Mouse (Mus musculus): ENCODE measurements at regions not wholly inside any gene's neighbourhood (a gene's known extent, or its start where the extent isn't known, plus 50 kb on each side); places are given as distances from the start of the nearest gene placed in this dataset.

DNA sequence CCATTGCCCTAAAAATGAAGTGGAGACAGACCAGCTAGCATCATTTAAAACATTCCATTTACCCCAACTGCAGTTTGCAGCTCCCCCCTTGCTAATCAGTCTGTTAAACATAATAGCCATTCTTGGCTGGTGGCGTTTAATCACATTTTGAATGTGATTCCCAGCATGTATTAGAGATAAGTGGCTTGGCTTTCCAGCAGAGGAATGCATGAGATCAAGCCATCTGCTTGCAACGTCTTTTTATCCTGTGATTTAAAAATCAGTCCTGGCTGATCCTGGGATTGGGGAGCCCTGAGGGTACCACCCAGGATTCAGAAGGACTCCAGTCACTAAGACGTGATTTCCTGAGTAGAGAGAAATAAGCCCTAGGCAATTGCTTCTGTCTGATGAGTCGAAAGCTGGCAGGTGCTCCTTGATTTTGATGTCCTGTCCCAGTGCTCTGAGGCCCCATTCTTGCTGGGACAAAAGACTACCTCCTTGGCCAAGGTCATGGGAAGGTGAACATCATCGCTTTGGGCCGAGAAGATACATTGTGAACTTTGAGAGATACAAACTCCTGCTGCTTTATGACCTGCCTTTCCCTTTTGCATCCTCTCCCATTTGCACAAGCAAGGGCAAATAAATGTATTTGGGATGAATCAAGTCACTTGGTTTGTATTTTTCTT, 623.8 kb downstream of the Tmem132b start:
- 0 out of 2 replicates have a peak, but pooled peaks cover 6% of the 10 kb centered on the region for H3K4me1 ChIP-seq (replicated peaks; ENCODE audit: control insufficient read depth, insufficient read depth, low read length)
- ATAC-seq (ENCODE audit: low FRiP score) (no peak), DNase-seq (ENCODE audit: low spot score) (no peak)
- H3K4me2 ChIP-seq (replicated peaks) = no peak overlapping the region
- H3K27me3 ChIP-seq (ENCODE audit: control insufficient read depth, insufficient read depth, low read length) = no peaks in the 10 kb centered on the region
- H3K9ac ChIP-seq = no peak overlapping the region
- H3K27ac ChIP-seq = no peak overlapping the region
- no peak overlapping the region for H3K4me3 ChIP-seq (replicated peaks; ENCODE audit: low read length)
- 33% methylated on average over 6 of the region's 6 CpGs for WGBS
- no peaks in the 10 kb centered on the region for H3K9me3 ChIP-seq (ENCODE audit: control insufficient read depth, low read length)
- H3K36me3 ChIP-seq (replicated peaks; ENCODE audit: control insufficient read depth, insufficient read depth) = no peaks in the 10 kb centered on the region

DNA sequence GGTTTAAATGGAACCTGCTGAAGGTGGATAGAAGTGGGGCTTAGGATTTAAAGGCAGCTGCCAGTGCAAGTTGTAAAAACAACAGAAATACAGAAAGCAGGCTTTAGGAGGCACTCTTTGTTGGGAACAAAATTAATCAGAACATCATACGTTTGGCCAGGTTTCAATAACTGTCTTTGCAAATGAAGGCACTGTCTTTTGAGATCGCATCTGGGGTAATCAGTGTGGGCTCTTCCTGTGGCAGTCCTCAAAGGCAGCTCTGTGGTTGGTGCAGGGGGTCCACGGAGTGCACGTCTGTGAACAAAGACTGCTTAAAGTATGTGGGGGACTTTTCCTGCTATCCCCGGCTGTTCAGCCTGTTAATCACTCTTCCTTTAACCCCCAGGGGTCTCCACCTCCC, 654.5 kb downstream of the Tmem132b start:
- no peak overlapping the region for H3K4me3 ChIP-seq (replicated peaks; ENCODE audit: low read length)
- no peaks in the 10 kb centered on the region for H3K9me3 ChIP-seq (ENCODE audit: control insufficient read depth, low read length)
- WGBS = 38% methylated on average over 5 of the region's 5 CpGs
- no peak overlapping the region for H3K27ac ChIP-seq
- no peak for DNase-seq (ENCODE audit: low spot score)
- ATAC-seq (ENCODE audit: low FRiP score) = no peak
- no peaks in the 10 kb centered on the region for H3K27me3 ChIP-seq (ENCODE audit: control insufficient read depth, insufficient read depth, low read length)
- no peak overlapping the region for H3K9ac ChIP-seq
- no peak overlapping the region for H3K4me2 ChIP-seq (replicated peaks)
- H3K4me1 ChIP-seq (replicated peaks; ENCODE audit: control insufficient read depth, insufficient read depth, low read length) = no peaks in the 10 kb centered on the region
- no peaks in the 10 kb centered on the region for H3K36me3 ChIP-seq (replicated peaks; ENCODE audit: control insufficient read depth, insufficient read depth)

DNA sequence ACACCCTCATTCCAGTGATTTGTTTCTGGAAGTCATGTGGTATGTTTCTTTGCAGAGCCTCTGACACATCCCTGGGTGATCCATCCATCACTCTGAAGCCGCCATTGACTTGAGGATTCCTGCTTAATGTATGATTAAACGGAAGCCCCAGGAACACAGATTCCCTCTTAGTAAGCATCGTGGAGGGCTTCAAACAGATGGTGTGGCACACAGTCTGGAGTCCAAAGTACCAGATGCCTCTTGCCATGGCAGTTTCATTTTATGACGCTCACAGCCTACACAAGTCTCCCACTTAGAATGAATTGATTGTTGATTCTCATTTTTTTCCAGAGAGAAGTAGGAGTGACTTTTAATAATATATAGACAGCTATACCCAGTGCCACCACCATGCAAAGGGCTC, 668.3 kb downstream of the Tmem132b start:
- Histone ChIP-seq H3K36me3 (replicated peaks; ENCODE audit: control insufficient read depth, insufficient read depth) (no peaks in the 10 kb centered on the region), H3K27ac (no peak overlapping the region), H3K4me3 (replicated peaks; ENCODE audit: low read length) (no peak overlapping the region), H3K27me3 (ENCODE audit: control insufficient read depth, insufficient read depth, low read length) (no peaks in the 10 kb centered on the region), H3K9me3 (ENCODE audit: control insufficient read depth, low read length) (no peaks in the 10 kb centered on the region), H3K4me2 (replicated peaks) (no peak overlapping the region), H3K4me1 (replicated peaks; ENCODE audit: control insufficient read depth, insufficient read depth, low read length) (0 out of 2 replicates have a peak, but pooled peaks cover 5% of the 10 kb centered on the region), H3K9ac (no peak overlapping the region)
- no peak for DNase-seq (ENCODE audit: low spot score)
- WGBS = 44% methylated on average over 4 of the region's 4 CpGs
- no peak for ATAC-seq (ENCODE audit: low FRiP score)

DNA sequence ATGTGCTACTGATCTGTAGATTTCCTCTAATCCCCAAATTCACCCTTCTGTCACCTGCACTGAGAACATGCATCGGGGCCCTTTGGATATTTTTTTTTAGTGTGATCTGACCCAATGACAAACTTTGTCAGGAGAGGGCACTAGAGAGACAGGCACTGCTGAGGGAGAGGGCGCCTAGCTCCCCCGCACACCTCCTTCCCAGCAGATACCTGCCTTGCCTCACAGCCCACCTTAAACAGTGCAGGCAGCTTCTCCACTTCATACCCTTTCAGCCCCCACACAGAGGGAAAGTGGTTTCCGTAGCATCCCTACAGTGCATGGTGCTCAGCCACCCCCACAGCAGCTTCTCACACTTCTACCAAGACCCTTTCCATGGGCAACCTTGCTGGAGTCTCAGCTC, 670.0 kb downstream of the Tmem132b start:
- Histone ChIP-seq H3K4me3 (replicated peaks; ENCODE audit: low read length) (no peak overlapping the region), H3K4me1 (replicated peaks; ENCODE audit: control insufficient read depth, insufficient read depth, low read length) (0 out of 2 replicates have a peak, but pooled peaks cover 5% of the 10 kb centered on the region), H3K36me3 (replicated peaks; ENCODE audit: control insufficient read depth, insufficient read depth) (no peaks in the 10 kb centered on the region), H3K4me2 (replicated peaks) (no peak overlapping the region), H3K27me3 (ENCODE audit: control insufficient read depth, insufficient read depth, low read length) (no peaks in the 10 kb centered on the region), H3K27ac (no peak overlapping the region), H3K9me3 (ENCODE audit: control insufficient read depth, low read length) (no peaks in the 10 kb centered on the region), H3K9ac (no peak overlapping the region)
- ATAC-seq (ENCODE audit: low FRiP score) (no peak), DNase-seq (ENCODE audit: low spot score) (no peak)
- WGBS = 32% methylated on average over 4 of the region's 4 CpGs

DNA sequence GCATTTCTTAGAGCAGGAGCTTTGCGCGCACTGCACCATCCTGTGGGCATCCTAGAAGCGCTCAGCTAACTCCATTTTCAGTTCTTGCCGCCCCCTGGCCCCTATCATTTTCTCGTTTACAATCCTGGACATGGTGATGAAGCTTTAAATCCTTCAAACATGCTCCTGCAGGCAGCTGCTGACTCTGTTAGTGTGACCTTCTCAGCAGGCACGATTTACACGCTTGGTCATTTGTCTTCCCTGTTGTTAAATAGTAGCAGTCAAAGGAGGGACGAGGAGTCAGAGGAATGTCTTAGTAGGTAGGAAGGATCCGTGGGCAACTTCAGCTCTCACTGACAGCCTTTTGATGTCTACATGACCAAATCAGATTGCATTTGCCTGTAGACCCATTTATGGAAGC, 670.4 kb downstream of the Tmem132b start:
- DNase-seq (ENCODE audit: low spot score) (no peak), ATAC-seq (ENCODE audit: low FRiP score) (no peak)
- Histone ChIP-seq H3K4me1 (replicated peaks; ENCODE audit: control insufficient read depth, insufficient read depth, low read length) (0 out of 2 replicates have a peak, but pooled peaks cover 5% of the 10 kb centered on the region), H3K4me2 (replicated peaks) (no peak overlapping the region), H3K4me3 (replicated peaks; ENCODE audit: low read length) (no peak overlapping the region), H3K27ac (no peak overlapping the region), H3K9me3 (ENCODE audit: control insufficient read depth, low read length) (no peaks in the 10 kb centered on the region), H3K9ac (no peak overlapping the region), H3K27me3 (ENCODE audit: control insufficient read depth, insufficient read depth, low read length) (no peaks in the 10 kb centered on the region), H3K36me3 (replicated peaks; ENCODE audit: control insufficient read depth, insufficient read depth) (no peaks in the 10 kb centered on the region)
- WGBS = 26% methylated on average over 9 of the region's 9 CpGs

DNA sequence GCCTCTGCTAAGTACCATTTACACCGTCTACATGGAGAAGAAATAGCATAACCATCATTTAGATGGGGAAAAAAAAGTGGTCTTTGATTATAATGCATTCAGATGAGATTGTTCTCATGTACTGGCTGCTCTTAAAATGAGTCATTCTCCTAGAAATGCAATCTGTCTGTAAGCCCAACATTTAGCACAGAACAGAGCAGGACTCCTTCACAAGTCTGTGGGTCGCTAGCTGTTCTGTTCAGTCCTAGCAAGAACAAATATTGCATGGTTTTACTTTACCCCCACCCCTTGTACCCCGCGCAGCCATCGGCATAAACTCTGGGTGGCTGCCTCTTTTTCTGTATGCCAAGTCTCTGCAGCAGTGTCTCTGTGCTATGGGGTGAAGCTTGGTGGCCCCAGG, 685.4 kb downstream of the Tmem132b start:
- Histone ChIP-seq H3K36me3 (replicated peaks; ENCODE audit: control insufficient read depth, insufficient read depth) (no peaks in the 10 kb centered on the region), H3K9ac (no peak overlapping the region), H3K9me3 (ENCODE audit: control insufficient read depth, low read length) (no peaks in the 10 kb centered on the region), H3K4me3 (replicated peaks; ENCODE audit: low read length) (no peak overlapping the region), H3K4me1 (replicated peaks; ENCODE audit: control insufficient read depth, insufficient read depth, low read length) (no peaks in the 10 kb centered on the region), H3K27me3 (ENCODE audit: control insufficient read depth, insufficient read depth, low read length) (no peaks in the 10 kb centered on the region), H3K4me2 (replicated peaks) (no peak overlapping the region), H3K27ac (no peak overlapping the region)
- DNase-seq (ENCODE audit: low spot score) = no peak
- 86% methylated on average over 5 of the region's 5 CpGs for WGBS
- no peak for ATAC-seq (ENCODE audit: low FRiP score)

DNA sequence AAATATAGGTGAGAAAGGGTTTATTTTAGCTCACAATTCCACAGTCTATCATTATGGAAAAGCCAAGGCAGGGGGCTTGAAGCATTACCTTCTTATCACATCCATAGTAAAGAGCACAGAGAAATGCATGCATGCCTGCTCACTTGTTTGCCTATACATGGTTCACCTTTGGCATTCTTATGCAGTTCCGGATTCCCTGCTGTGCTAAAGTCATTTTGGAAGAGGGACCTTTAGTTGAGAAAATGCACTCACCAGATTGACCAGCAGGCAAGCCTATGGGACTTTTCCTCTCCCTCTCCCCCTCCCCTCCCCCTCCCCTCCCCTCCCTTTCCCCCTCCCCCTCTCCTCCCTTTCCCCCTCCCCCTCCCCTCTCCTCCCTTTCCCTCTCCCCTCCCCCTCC, 686.2 kb downstream of the Tmem132b start:
- no peaks in the 10 kb centered on the region for H3K4me1 ChIP-seq (replicated peaks; ENCODE audit: control insufficient read depth, insufficient read depth, low read length)
- no peak overlapping the region for H3K9ac ChIP-seq
- DNase-seq (ENCODE audit: low spot score) (no peak), ATAC-seq (ENCODE audit: low FRiP score) (no peak)
- no peaks in the 10 kb centered on the region for H3K9me3 ChIP-seq (ENCODE audit: control insufficient read depth, low read length)
- no peak overlapping the region for H3K27ac ChIP-seq
- H3K27me3 ChIP-seq (ENCODE audit: control insufficient read depth, insufficient read depth, low read length) = no peaks in the 10 kb centered on the region
- H3K36me3 ChIP-seq (replicated peaks; ENCODE audit: control insufficient read depth, insufficient read depth) = no peaks in the 10 kb centered on the region
- no peak overlapping the region for H3K4me2 ChIP-seq (replicated peaks)
- WGBS = 58% methylated on average over 1 of the region's 1 CpGs
- no peak overlapping the region for H3K4me3 ChIP-seq (replicated peaks; ENCODE audit: low read length)

DNA sequence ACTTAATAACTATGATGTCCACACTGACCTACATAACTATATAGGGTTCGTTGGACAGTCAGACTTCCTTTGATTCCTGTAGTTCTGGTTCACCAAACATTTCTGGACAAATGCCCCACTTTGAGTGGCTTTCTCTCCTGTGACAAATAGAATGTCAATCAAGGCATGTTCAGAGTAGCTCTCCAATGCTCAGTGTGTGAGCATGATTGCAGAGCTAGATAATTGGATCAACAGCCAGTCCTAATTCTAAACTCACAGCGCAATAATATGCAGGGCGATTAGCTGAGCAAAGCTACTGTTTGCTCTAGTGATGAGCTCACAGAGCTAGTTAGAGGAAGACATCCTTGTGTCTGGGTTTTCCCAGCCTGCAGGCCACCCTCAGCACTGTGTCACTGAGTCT, 692.1 kb downstream of the Tmem132b start:
- no peaks in the 10 kb centered on the region for H3K4me1 ChIP-seq (replicated peaks; ENCODE audit: control insufficient read depth, insufficient read depth, low read length)
- H3K36me3 ChIP-seq (replicated peaks; ENCODE audit: control insufficient read depth, insufficient read depth) = no peaks in the 10 kb centered on the region
- WGBS = 75% methylated on average over 3 of the region's 3 CpGs

DNA sequence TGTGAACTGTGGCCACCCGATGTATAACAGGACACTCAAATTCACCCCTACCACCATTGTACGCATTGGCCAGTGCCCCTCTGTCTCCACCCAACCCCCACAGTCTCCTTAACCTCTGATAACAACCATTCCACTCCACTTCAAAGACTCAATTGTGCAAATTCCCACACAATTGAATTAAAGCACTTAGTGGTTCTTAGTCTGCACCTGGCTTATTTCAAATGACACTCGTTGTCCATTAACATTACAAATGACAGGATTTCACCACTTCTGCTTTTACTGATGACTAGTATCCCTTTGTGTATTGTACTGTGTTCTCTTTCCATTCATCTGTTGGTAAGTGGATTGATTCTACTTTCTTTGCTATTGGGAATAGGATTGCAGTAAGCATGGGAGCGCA, 699.2 kb downstream of the Tmem132b start:
- Histone ChIP-seq H3K4me1 (replicated peaks; ENCODE audit: control insufficient read depth, insufficient read depth, low read length) (no peaks in the 10 kb centered on the region), H3K9ac (no peak overlapping the region), H3K9me3 (ENCODE audit: control insufficient read depth, low read length) (no peaks in the 10 kb centered on the region), H3K27ac (no peak overlapping the region), H3K4me3 (replicated peaks; ENCODE audit: low read length) (no peak overlapping the region), H3K27me3 (ENCODE audit: control insufficient read depth, insufficient read depth, low read length) (no peaks in the 10 kb centered on the region), H3K36me3 (replicated peaks; ENCODE audit: control insufficient read depth, insufficient read depth) (no peaks in the 10 kb centered on the region), H3K4me2 (replicated peaks) (no peak overlapping the region)
- ATAC-seq (ENCODE audit: low FRiP score) = no peak
- DNase-seq (ENCODE audit: low spot score) = no peak
- WGBS = 68% methylated on average over 4 of the region's 4 CpGs

More for the DNA sequence above, 692.1 kb downstream of the Tmem132b start:
- no peak overlapping the region for H3K4me3 ChIP-seq (replicated peaks; ENCODE audit: low read length)
- no peaks in the 10 kb centered on the region for H3K27me3 ChIP-seq (ENCODE audit: control insufficient read depth, insufficient read depth, low read length)
- no peak for ATAC-seq (ENCODE audit: low FRiP score)
- no peak overlapping the region for H3K9ac ChIP-seq
- no peak overlapping the region for H3K4me2 ChIP-seq (replicated peaks)
- DNase-seq (ENCODE audit: low spot score) = no peak
- no peak overlapping the region for H3K27ac ChIP-seq
- H3K9me3 ChIP-seq (ENCODE audit: control insufficient read depth, low read length) = no peaks in the 10 kb centered on the region

DNA sequence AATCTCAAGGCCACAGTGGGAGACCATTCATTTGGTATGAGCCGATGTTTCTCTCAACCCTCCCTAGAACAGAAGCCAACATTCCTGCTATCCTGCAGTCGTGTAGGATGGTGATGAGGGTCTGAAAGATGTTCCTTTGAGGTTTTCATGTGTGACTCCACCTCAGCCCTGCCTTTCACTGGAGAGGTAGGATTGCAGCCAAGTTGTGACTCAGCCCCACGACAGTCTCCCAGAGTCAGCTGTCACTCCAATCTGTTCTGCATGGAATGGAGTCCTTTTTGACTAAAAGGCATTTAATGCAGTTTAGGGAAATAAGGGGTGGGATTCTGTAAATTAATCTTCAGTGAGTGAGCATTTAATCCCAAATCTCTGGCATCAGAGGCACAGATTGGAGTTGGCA, 706.5 kb downstream of the Tmem132b start:
- no peak for DNase-seq (ENCODE audit: low spot score)
- H3K27me3 ChIP-seq (ENCODE audit: control insufficient read depth, insufficient read depth, low read length) = no peaks in the 10 kb centered on the region

More for the DNA sequence above, 706.5 kb downstream of the Tmem132b start:
- ATAC-seq (ENCODE audit: low FRiP score) = no peak
- no peaks in the 10 kb centered on the region for H3K4me1 ChIP-seq (replicated peaks; ENCODE audit: control insufficient read depth, insufficient read depth, low read length)
- H3K9ac ChIP-seq = no peak overlapping the region
- no peak overlapping the region for H3K4me2 ChIP-seq (replicated peaks)
- H3K4me3 ChIP-seq (replicated peaks; ENCODE audit: low read length) = no peak overlapping the region
- H3K9me3 ChIP-seq (ENCODE audit: control insufficient read depth, low read length) = no peaks in the 10 kb centered on the region
- no peaks in the 10 kb centered on the region for H3K36me3 ChIP-seq (replicated peaks; ENCODE audit: control insufficient read depth, insufficient read depth)
- no peak overlapping the region for H3K27ac ChIP-seq
- WGBS = 55% methylated on average over 3 of the region's 3 CpGs
